Mouse (Mus musculus) limb, embryonic 15.5 days (tissue): Measurements from ENCODE around the gene Limch1. TPM values are rescaled to one million over a fixed set of nuclear protein-coding genes. Genes with fewer than 3 reads are reported as not detected.

Experiments
- ATAC-seq: fragments of 200-750 bp; cut with Nextera tagmentation; 2 replicates; pipeline ENCODE4 v1.8.0; 2017; ENCODE audit warnings: low read depth, moderate TSS enrichment; ENCODE audit not compliant: insufficient number of reproducible peaks, low FRiP score, low TSS enrichment
- H3K27ac ChIP-seq: fragments of 300-500 bp; sonication (generic); 2 replicates; pipeline ENCODE4 v1.5.1; 2015; ENCODE audit warnings: moderate library complexity, mild to moderate bottlenecking, inconsistent platforms
- H3K27me3 ChIP-seq: fragments of 300-500 bp; sonication (generic); 2 replicates; pipeline ENCODE4 v1.6.1; 2015; ENCODE audit warnings: inconsistent platforms
- H3K36me3 ChIP-seq: fragments of 300-500 bp; sonication (generic); 2 replicates; pipeline ENCODE4 v1.6.1; 2015; ENCODE audit warnings: inconsistent platforms
- H3K4me1 ChIP-seq: fragments of 300-500 bp; sonication (generic); 2 replicates; pipeline ENCODE4 v1.6.1; 2015; ENCODE audit warnings: inconsistent platforms
- H3K4me2 ChIP-seq: fragments of 300-500 bp; sonication (generic); 2 replicates; pipeline ENCODE4 v1.6.1; 2015; ENCODE audit warnings: mild to moderate bottlenecking, inconsistent platforms
- H3K4me3 ChIP-seq: fragments of 300-500 bp; sonication (generic); 2 replicates; pipeline ENCODE4 v1.5.1; 2015; ENCODE audit warnings: mild to moderate bottlenecking, inconsistent platforms
- H3K9ac ChIP-seq: fragments of 300-500 bp; sonication (generic); 2 replicates; pipeline ENCODE4 v1.6.1; 2015; ENCODE audit warnings: inconsistent platforms
- H3K9me3 ChIP-seq: fragments of 300-500 bp; sonication (generic); 2 replicates; pipeline ENCODE4 v1.6.1; 2016; ENCODE audit warnings: inconsistent platforms
- WGBS: fragments of 180-500 bp; shearing (Covaris S2); methylation state at CpG from one replicate; pipeline ENCODE4 v1.1.7; 2015; 5-methylcytosine and 5-hydroxymethylcytosine counted together
- polyA plus RNA-seq: library from polyadenylated mRNA; unstranded; fragments of >200 nt; fragmentation: Nextera tagmentation; extraction: Ambion mirVana; gene quantifications from 2 replicates; pipeline ENCODE4 v1.2.1, GENCODE M21; 2015

Gene Limch1
- polyA plus RNA-seq, 1 experiment from 2014 or later, result 71.8 TPM

GRCm38 (mm10) chr5:66871521-66872050, 126.0 kb downstream of the Limch1 start:
- H3K4me1 ChIP-seq, result peaks cover 8% of the 10 kb centered on the region; the same call in 1 of the 2 replicates
- 83% methylated on average over 11 of the region's 11 CpGs for WGBS
- H3K27ac ChIP-seq, result no peak overlapping the region
- H3K36me3 ChIP-seq, result no peaks in the 10 kb centered on the region
- ATAC-seq, result no peak
- no peaks in the 10 kb centered on the region for H3K9me3 ChIP-seq
- no peak overlapping the region for H3K4me3 ChIP-seq
- H3K27me3 ChIP-seq, result no peaks in the 10 kb centered on the region
- no peak overlapping the region for H3K9ac ChIP-seq
- no peak overlapping the region for H3K4me2 ChIP-seq

GRCm38 (mm10) chr5:66872053-66872452, 126.4 kb downstream of the Limch1 start:
- H3K36me3 ChIP-seq, result no peaks in the 10 kb centered on the region

DNA sequence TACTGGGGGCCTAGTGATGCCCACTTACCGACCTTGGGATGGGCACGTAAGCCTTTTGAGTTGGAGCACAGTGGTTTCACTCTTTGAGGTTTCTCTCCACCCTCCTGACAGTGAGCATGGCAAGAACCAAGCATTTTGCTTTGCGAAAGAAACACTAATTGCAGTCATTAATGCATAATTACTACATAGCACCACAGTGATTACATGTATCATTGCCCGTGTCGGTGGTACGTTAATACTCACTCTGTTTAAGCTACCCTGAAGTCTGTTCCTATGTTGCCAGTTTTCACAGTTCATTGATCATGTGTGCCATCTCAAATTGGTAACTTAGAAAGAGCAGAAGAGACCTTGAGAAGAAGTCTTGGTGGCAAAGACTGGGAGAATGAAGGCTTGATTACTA, 127.1 kb downstream of the Limch1 start:
- Histone ChIP-seq H3K4me3 (no peak overlapping the region), H3K36me3 (no peaks in the 10 kb centered on the region), H3K4me2 (no peak overlapping the region), H3K27ac (no peak overlapping the region), H3K9ac (no peak overlapping the region), H3K27me3 (no peaks in the 10 kb centered on the region), H3K9me3 (no peaks in the 10 kb centered on the region), H3K4me1 (0 out of 2 replicates have a peak, but pooled peaks cover 5% of the 10 kb centered on the region)
- no peak for ATAC-seq
- 88% methylated on average over 6 of the region's 6 CpGs for WGBS

More at GRCm38 (mm10) chr5:66872053-66872452, 126.4 kb downstream of the Limch1 start:
- WGBS, result 93% methylated on average over 4 of the region's 4 CpGs
- Histone ChIP-seq H3K4me1 (0 out of 2 replicates have a peak, but pooled peaks cover 5% of the 10 kb centered on the region), H3K4me2 (no peak overlapping the region), H3K4me3 (no peak overlapping the region), H3K9me3 (no peaks in the 10 kb centered on the region), H3K9ac (no peak overlapping the region), H3K27ac (no peak overlapping the region), H3K27me3 (no peaks in the 10 kb centered on the region)
- no peak for ATAC-seq

DNA sequence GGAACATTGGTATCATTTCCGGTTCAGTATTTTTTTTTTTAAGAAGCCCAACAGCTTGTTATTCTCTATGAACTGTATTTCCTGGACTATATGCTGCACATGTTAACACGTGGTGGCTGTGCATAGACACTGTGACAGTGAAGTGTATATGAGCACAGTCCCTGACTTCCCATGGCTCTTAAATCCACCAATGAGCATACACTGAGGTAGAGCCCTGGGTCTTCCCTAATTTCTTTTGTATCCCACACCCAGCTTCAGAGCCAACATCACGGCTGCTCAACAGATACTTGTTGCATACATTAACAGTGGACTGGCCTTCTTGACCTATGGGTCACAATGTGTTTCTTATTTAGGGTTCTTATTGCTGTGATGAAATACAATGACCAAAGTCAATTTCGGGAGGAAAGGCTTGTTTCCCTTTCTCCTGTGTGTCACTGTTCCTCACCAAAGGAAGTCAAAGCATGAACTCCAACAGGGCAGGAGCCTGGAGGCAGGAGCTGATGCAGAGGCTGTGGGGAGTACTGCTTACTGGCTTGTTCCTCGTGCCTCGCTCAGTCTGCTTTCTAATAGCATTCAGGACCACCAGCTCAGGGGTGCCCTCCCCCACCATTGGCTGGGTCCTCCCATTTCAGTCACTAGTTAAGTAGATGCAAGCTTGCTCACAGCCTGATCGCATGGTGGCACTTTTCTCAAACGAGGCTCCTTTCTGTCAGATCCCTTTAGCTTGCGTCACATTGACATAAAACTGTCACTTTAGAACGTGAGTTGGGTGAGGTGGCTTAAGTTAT, 130.6 kb downstream of the Limch1 start:
- H3K9me3 ChIP-seq, result no peaks in the 10 kb centered on the region
- no peaks in the 10 kb centered on the region for H3K36me3 ChIP-seq
- H3K27me3 ChIP-seq, result no peaks in the 10 kb centered on the region
- WGBS, result 40% methylated on average over 10 of the region's 10 CpGs
- ATAC-seq, result no peak
- H3K27ac ChIP-seq, result no peak overlapping the region
- H3K4me3 ChIP-seq, result no peak overlapping the region
- H3K4me2 ChIP-seq, result no peak overlapping the region
- H3K9ac ChIP-seq, result no peak overlapping the region
- 0 out of 2 replicates have a peak, but pooled peaks cover 5% of the 10 kb centered on the region for H3K4me1 ChIP-seq

DNA sequence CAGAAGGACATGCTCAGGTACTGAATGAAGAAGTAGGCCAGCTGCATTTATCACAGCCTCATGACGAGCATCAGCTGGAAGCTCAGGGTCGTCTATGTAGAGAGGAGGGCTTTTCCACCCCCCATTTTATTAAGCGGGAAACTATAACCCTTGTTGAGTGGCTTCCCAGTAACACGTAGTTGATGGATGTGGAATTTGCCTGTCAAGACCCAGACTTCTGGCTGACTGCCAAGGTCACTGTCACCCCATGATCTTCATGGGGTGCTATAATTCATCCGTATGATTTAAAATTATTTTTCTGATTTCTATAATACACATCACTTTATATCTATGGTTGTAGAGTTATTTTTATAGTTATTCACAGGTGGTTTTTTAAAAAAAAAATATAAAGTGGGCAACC, 131.4 kb downstream of the Limch1 start:
- Histone ChIP-seq H3K4me2 (no peak overlapping the region), H3K9ac (no peak overlapping the region), H3K27ac (no peak overlapping the region), H3K4me1 (peaks cover 6% of the 10 kb centered on the region; the same call in 1 of the 2 replicates), H3K27me3 (no peaks in the 10 kb centered on the region), H3K4me3 (no peak overlapping the region), H3K9me3 (no peaks in the 10 kb centered on the region), H3K36me3 (no peaks in the 10 kb centered on the region)
- no peak for ATAC-seq
- WGBS, result 54% methylated on average over 5 of the region's 5 CpGs

DNA sequence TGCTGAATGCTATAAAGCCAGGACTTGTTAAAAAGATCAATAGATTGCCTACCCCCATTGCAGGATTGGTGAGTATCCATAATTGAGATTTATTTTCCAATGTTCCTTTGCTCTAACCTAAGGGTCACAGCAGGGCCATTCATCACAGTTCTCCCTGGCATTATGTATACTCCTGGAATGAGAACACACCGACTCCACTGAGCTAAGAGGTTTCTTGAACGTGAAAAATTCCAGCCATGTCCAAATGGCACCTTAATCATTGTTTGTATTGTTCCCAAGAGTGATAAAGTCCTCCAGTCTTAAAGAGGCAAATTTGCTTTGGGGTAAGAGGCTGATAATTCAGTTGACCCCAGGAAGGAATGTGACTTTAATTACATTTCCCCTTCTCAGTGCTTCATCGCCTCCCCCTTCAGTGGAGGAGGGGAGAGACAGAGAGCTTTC, 136.3 kb downstream of the Limch1 start:
- Histone ChIP-seq H3K4me1 (peaks cover 2% of the 10 kb centered on the region; the same call in 1 of the 2 replicates), H3K4me3 (no peak overlapping the region), H3K27ac (no peak overlapping the region), H3K4me2 (no peak overlapping the region), H3K36me3 (no peaks in the 10 kb centered on the region), H3K9me3 (no peaks in the 10 kb centered on the region), H3K27me3 (no peaks in the 10 kb centered on the region), H3K9ac (no peak overlapping the region)
- WGBS, result 27% methylated on average over 3 of the region's 3 CpGs
- ATAC-seq, result no peak

- Histone ChIP-seq H3K9ac (no peak overlapping the region), H3K9me3 (no peaks in the 10 kb centered on the region), H3K4me1 (peaks cover 2% of the 10 kb centered on the region; the same call in 1 of the 2 replicates), H3K36me3 (no peaks in the 10 kb centered on the region), H3K4me3 (no peak overlapping the region), H3K4me2 (no peak overlapping the region), H3K27me3 (no peaks in the 10 kb centered on the region), H3K27ac (no peak overlapping the region)
- no peak for ATAC-seq
- WGBS, result 78% methylated on average over 13 of the region's 13 CpGs
Measured at GRCm38 (mm10) chr5:66882718-66883117, 137.1 kb downstream of the Limch1 start.

GRCm38 (mm10) chr5:66884505-66884904, 138.9 kb downstream of the Limch1 start:
- Histone ChIP-seq H3K27me3 (no peaks in the 10 kb centered on the region), H3K27ac (no peak overlapping the region), H3K9me3 (no peaks in the 10 kb centered on the region), H3K4me3 (no peak overlapping the region), H3K36me3 (no peaks in the 10 kb centered on the region), H3K9ac (no peak overlapping the region), H3K4me2 (no peak overlapping the region), H3K4me1 (peaks cover 5% of the 10 kb centered on the region; the same call in 1 of the 2 replicates)
- no peak for ATAC-seq
- 75% methylated on average over 4 of the region's 4 CpGs for WGBS

DNA sequence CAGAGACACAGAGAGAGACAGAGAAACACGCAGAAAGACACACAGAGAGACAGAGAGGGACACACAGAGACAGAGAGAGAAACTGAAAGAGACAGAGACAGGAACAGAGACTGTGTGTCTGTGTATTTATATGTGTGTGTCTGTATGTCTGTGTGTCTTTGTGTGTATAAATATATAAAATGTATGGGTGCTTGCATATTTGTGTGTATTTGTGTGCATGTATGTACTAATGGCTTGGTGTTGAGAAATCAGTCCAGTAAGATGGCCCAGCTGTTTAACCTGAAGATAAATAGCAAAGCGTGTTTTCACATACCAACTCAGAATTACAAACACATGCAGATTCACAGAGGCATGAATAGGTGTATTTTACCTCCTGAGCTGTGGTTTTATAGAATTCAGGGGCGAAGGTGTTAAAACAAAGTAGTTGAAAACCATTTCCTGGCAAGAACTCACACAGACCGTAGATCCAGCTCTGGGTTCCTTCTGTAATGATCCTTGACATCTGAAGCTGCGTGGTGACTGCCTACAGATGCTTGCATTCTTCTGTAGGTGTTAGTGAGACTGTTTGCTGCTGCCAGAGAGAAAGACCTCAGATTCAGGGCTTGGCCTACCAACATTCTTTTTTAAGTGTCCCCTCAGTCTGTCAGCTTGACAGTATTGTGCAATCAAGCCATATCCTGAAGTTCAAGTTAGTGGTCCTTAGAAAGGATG, 140.9 kb downstream of the Limch1 start:
- ATAC-seq, result no peak
- H3K9me3 ChIP-seq, result no peaks in the 10 kb centered on the region
- no peak overlapping the region for H3K27ac ChIP-seq
- 49% methylated on average over 5 of the region's 5 CpGs for WGBS
- H3K4me1 ChIP-seq, result peaks cover 5% of the 10 kb centered on the region; the same call in 1 of the 2 replicates
- no peak overlapping the region for H3K4me2 ChIP-seq
- H3K9ac ChIP-seq, result no peak overlapping the region
- no peaks in the 10 kb centered on the region for H3K36me3 ChIP-seq
- no peaks in the 10 kb centered on the region for H3K27me3 ChIP-seq
- H3K4me3 ChIP-seq, result no peak overlapping the region

- ATAC-seq, result no peak
- Histone ChIP-seq H3K27ac (no peak overlapping the region), H3K4me1 (peaks cover 3% of the 10 kb centered on the region; the same call in 1 of the 2 replicates), H3K4me2 (no peak overlapping the region), H3K9ac (no peak overlapping the region), H3K36me3 (no peaks in the 10 kb centered on the region), H3K4me3 (no peak overlapping the region), H3K9me3 (no peaks in the 10 kb centered on the region), H3K27me3 (no peaks in the 10 kb centered on the region)
- WGBS, result 89% methylated on average over 5 of the region's 5 CpGs
Measured at GRCm38 (mm10) chr5:66888061-66888460, 142.4 kb downstream of the Limch1 start.

GRCm38 (mm10) chr5:66889337-66889736, 143.7 kb downstream of the Limch1 start:
- Histone ChIP-seq H3K4me2 (no peak overlapping the region), H3K36me3 (peaks cover 3% of the 10 kb centered on the region; the same call in 1 of the 2 replicates), H3K9me3 (no peaks in the 10 kb centered on the region), H3K4me1 (peaks cover 3% of the 10 kb centered on the region; the same call in 1 of the 2 replicates), H3K27me3 (no peaks in the 10 kb centered on the region), H3K9ac (no peak overlapping the region), H3K4me3 (no peak overlapping the region), H3K27ac (no peak overlapping the region)
- ATAC-seq, result no peak
- WGBS, result 63% methylated on average over 11 of the region's 11 CpGs
